Mouse (Mus musculus): ENCODE measurements around the gene Htr1f.
"Not testable (repeated sequence)": the region's sequence is repeated elsewhere in the genome, so short reads cannot be mapped to it uniquely, and the experiment has no call there.

Htr1f gene

GRCm38 (mm10) chr16:65105184-65105931 is at the start of gene Htr1f:
Gene Htr1f, minus strand, starts transcription at chr16:65105854.
- no peak for DNase-seq (ENCODE audit: extremely low spot score, low read depth, low spot score)

- DNase-seq (ENCODE audit: extremely low spot score, low read depth, low spot score), result no peak
Observed at GRCm38 (mm10) chr16:65139771-65140170, 34.1 kb upstream of the Htr1f start.

GRCm38 (mm10) chr16:65129391-65129790 is 23.7 kb upstream of the Htr1f start:
- no peak for DNase-seq (ENCODE audit: extremely low spot score, low read depth, low spot score)

- DNase-seq (ENCODE audit: extremely low spot score, low read depth, low spot score), result no peak
Observed at GRCm38 (mm10) chr16:65127846-65128245, 22.2 kb upstream of the Htr1f start.

- no peak for DNase-seq (ENCODE audit: extremely low spot score, low read depth, low spot score)
Observed at GRCm38 (mm10) chr16:65112221-65112620, 6.6 kb upstream of the Htr1f start.

GRCm38 (mm10) chr16:65093552-65093951 is 12.1 kb downstream of the Htr1f start:
- no peak for DNase-seq (ENCODE audit: extremely low spot score, low read depth, low spot score)

GRCm38 (mm10) chr16:65083475-65083874 is 22.2 kb downstream of the Htr1f start:
- DNase-seq (ENCODE audit: extremely low spot score, low read depth, low spot score), result no peak

- DNase-seq (ENCODE audit: extremely low spot score, low read depth, low spot score), result no peak
Observed at GRCm38 (mm10) chr16:65069867-65070266, 35.8 kb downstream of the Htr1f start.

GRCm38 (mm10) chr16:65066264-65066663 is 39.4 kb downstream of the Htr1f start:
- DNase-seq (ENCODE audit: extremely low spot score, low read depth, low spot score), result no peak

GRCm38 (mm10) chr16:65037660-65038425 is 67.8 kb downstream of the Htr1f start:
- not testable (repeated sequence) for DNase-seq (ENCODE audit: extremely low spot score, low read depth, low spot score)

GRCm38 (mm10) chr16:65029675-65030074 is 76.0 kb downstream of the Htr1f start:
- no peak for DNase-seq (ENCODE audit: extremely low spot score, low read depth, low spot score)

GRCm38 (mm10) chr16:65022364-65022763 is 83.3 kb downstream of the Htr1f start:
- no peak for DNase-seq (ENCODE audit: extremely low spot score, low read depth, low spot score)

GRCm38 (mm10) chr16:65018710-65019109 is 86.9 kb downstream of the Htr1f start:
- DNase-seq (ENCODE audit: extremely low spot score, low read depth, low spot score), result no peak

GRCm38 (mm10) chr16:65018134-65018533 is 87.5 kb downstream of the Htr1f start:
- DNase-seq (ENCODE audit: extremely low spot score, low read depth, low spot score), result no peak

GRCm38 (mm10) chr16:65017566-65017965 is 88.1 kb downstream of the Htr1f start:
- DNase-seq (ENCODE audit: extremely low spot score, low read depth, low spot score), result peak; percentile 37

- DNase-seq (ENCODE audit: extremely low spot score, low read depth, low spot score), result no peak
Observed at GRCm38 (mm10) chr16:65015241-65015640, 90.4 kb downstream of the Htr1f start.

GRCm38 (mm10) chr16:65001993-65002821 is 103.4 kb downstream of the Htr1f start:
- DNase-seq (ENCODE audit: extremely low spot score, low read depth, low spot score), result no peak

- DNase-seq (ENCODE audit: extremely low spot score, low read depth, low spot score), result no peak
Observed at GRCm38 (mm10) chr16:64989279-64989800, 116.3 kb downstream of the Htr1f start.

- no peak for DNase-seq (ENCODE audit: extremely low spot score, low read depth, low spot score)
Observed at GRCm38 (mm10) chr16:64987564-64987963, 118.1 kb downstream of the Htr1f start.

- DNase-seq (ENCODE audit: extremely low spot score, low read depth, low spot score), result no peak
Observed at GRCm38 (mm10) chr16:64987049-64987448, 118.6 kb downstream of the Htr1f start.

GRCm38 (mm10) chr16:64974636-64975035 is 131.0 kb downstream of the Htr1f start:
- DNase-seq (ENCODE audit: extremely low spot score, low read depth, low spot score), result no peak
